ENCODE assay signal across 12 mouse cellular contexts in genomic region chr4:57560010-57560409, GRCm38 (mm10). TPM values are rescaled to one million over a fixed set of nuclear protein-coding genes. Genes with fewer than 3 reads are reported as not detected.
DNase-seq lines count a peak whose midpoint lies in the region; ATAC-seq lines count a peak whose summit lies in the region.
"Had no signal": no experiment of that assay in that cellular context is flagged by ENCODE, and none has a peak within 500 bp of the region (broad histone marks: within the 10 kb centered on the region; RNA-seq: fewer than 3 reads in every experiment).

No protein-coding gene starts in this region.

- no peaks in the 10 kb centered on the region for H3K36me3 ChIP-seq in heart, embryonic 11.5 days (ENCODE audit: control insufficient read depth, insufficient read depth, low read length)
- no peaks in the 10 kb centered on the region for H3K36me3 ChIP-seq in embryonic facial prominence, embryonic 13.5 days
- no peaks in the 10 kb centered on the region for H3K36me3 ChIP-seq in limb, embryonic 15.5 days
- H3K36me3 ChIP-seq: forebrain, embryonic 15.5 days had no signal

- H3K27me3 ChIP-seq in heart, embryonic 11.5 days (ENCODE audit: control insufficient read depth, insufficient read depth, low read length), result no peaks in the 10 kb centered on the region
- no peaks in the 10 kb centered on the region for H3K27me3 ChIP-seq in embryonic facial prominence, embryonic 13.5 days
- no peaks in the 10 kb centered on the region for H3K27me3 ChIP-seq in limb, embryonic 15.5 days
- H3K27me3 ChIP-seq: forebrain, embryonic 15.5 days had no signal

- no peak for DNase-seq in heart, postnatal 25 days (ENCODE audit: low spot score)
- peak; percentile 91 for DNase-seq in 3T3-L1 (ENCODE audit: low read depth, low spot score)
- DNase-seq in frontal cortex, postnatal 10 days (ENCODE audit: low spot score in 2 of 2), result no peak
- no peak for DNase-seq in thymus, postnatal 10 days (ENCODE audit: low spot score in 2 of 2)
- no peak for DNase-seq in cerebellum, postnatal 10 days
- DNase-seq: cerebellum, adult 11 months had no signal

- intact Hi-C loops in heart, postnatal 25 days (cut with DNase I), result loop anchor here (5.0 kb wide), 1 partner anchor 68 kb away; no protein-coding TSS in a partner anchor

- peak overlapping the region; percentile 51 for H3K4me2 ChIP-seq in heart, embryonic 11.5 days
- H3K4me2 ChIP-seq in embryonic facial prominence, embryonic 13.5 days, result no peak overlapping the region
- H3K4me2 ChIP-seq in limb, embryonic 15.5 days, result no peak overlapping the region
- H3K4me2 ChIP-seq: forebrain, embryonic 15.5 days; hindbrain, embryonic 14.5 days had no signal

- H3K9ac ChIP-seq in heart, embryonic 11.5 days (ENCODE audit: low read depth, low read length), result 0 out of 2 replicates have a peak overlapping the region, but pooled peaks have one; percentile 66
- H3K9ac ChIP-seq in embryonic facial prominence, embryonic 13.5 days, result no peak overlapping the region
- no peak overlapping the region for H3K9ac ChIP-seq in limb, embryonic 15.5 days
- H3K9ac ChIP-seq: forebrain, embryonic 15.5 days; hindbrain, embryonic 14.5 days had no signal

- H3K9me3 ChIP-seq in heart, embryonic 11.5 days (replicated peaks; ENCODE audit: control insufficient read depth, low read length), result no peaks in the 10 kb centered on the region
- H3K9me3 ChIP-seq in embryonic facial prominence, embryonic 13.5 days, result no peaks in the 10 kb centered on the region
- H3K9me3 ChIP-seq in limb, embryonic 15.5 days, result no peaks in the 10 kb centered on the region
- H3K9me3 ChIP-seq: forebrain, embryonic 15.5 days had no signal

- peak; percentile 65 for ATAC-seq in heart, embryonic 11.5 days (replicated peaks; ENCODE audit: insufficient number of reproducible peaks, low FRiP score, low TSS enrichment)
- ATAC-seq in embryonic facial prominence, embryonic 13.5 days (ENCODE audit: insufficient number of reproducible peaks, insufficient read depth, low FRiP score, low TSS enrichment, low read depth), result no peak
- ATAC-seq in limb, embryonic 15.5 days (ENCODE audit: insufficient number of reproducible peaks, low FRiP score, low TSS enrichment, low read depth), result peak; percentile 56; the same call in 1 of the 2 replicates

- H3K27ac ChIP-seq in heart, embryonic 11.5 days (ENCODE audit: low read depth, low read length), result peak overlapping the region; percentile 96
- H3K27ac ChIP-seq in embryonic facial prominence, embryonic 13.5 days, result peak overlapping the region; percentile 90
- peak overlapping the region; percentile 14; the same call in 1 of the 2 replicates for H3K27ac ChIP-seq in limb, embryonic 15.5 days
- H3K27ac ChIP-seq: forebrain, embryonic 15.5 days; hindbrain, embryonic 14.5 days had no signal

- H3K4me3 ChIP-seq in heart, embryonic 11.5 days (ENCODE audit: low read depth, low read length), result no peak overlapping the region
- no peak overlapping the region for H3K4me3 ChIP-seq in embryonic facial prominence, embryonic 13.5 days
- H3K4me3 ChIP-seq in limb, embryonic 15.5 days, result no peak overlapping the region
- H3K4me3 ChIP-seq: forebrain, embryonic 15.5 days had no signal

- peaks cover 12% of the 10 kb centered on the region for H3K4me1 ChIP-seq in heart, embryonic 11.5 days (ENCODE audit: control insufficient read depth, insufficient read depth, low read length)
- peaks cover 34% of the 10 kb centered on the region for H3K4me1 ChIP-seq in embryonic facial prominence, embryonic 13.5 days
- H3K4me1 ChIP-seq in limb, embryonic 15.5 days, result peaks cover 49% of the 10 kb centered on the region

- 31% methylated on average over 3 of the region's 3 CpGs for WGBS in heart, embryonic 11.5 days (ENCODE audit: insufficient replicate concordance)
- WGBS in embryonic facial prominence, embryonic 13.5 days, result 26% methylated on average over 3 of the region's 3 CpGs
- 42% methylated on average over 3 of the region's 3 CpGs for WGBS in limb, embryonic 15.5 days

RNA-seq across cellular contexts. Expression of gene Pakap, which starts 8.0 kb away (rescaled TPM):
- 46.0 and 64.7 TPM in 2 replicates for polyA plus RNA-seq in heart, embryonic 11.5 days (2014; fragmentation: Nextera tagmentation; extraction: Ambion mirVana)
- total RNA-seq in heart, postnatal 25 days (2021), result 10 to 100 TPM; 37.4 to 44.3 TPM
- 35.4 and 38.1 TPM in 2 replicates for polyA plus RNA-seq in embryonic facial prominence, embryonic 13.5 days (2015; fragmentation: Nextera tagmentation; extraction: Ambion mirVana)
- polyA plus RNA-seq in limb, embryonic 15.5 days (2015; fragmentation: Nextera tagmentation; extraction: Ambion mirVana), result 30.5 and 30.8 TPM in 2 replicates
- total RNA-seq: megakaryocyte, adult 5-6 weeks had no signal

Comparison
In these comparisons a context has a peak if more than half of its experiments do, and no peak if none do; other contexts are left out.
1. H3K27ac ChIP-seq: peak in every context shown above with its lines; median percentile 96 in heart, embryonic 11.5 days; 90 in embryonic facial prominence, embryonic 13.5 days; 14 in limb, embryonic 15.5 days.